26 mouse cellular contexts compared by ENCODE assay signal in the genomic region with DNA sequence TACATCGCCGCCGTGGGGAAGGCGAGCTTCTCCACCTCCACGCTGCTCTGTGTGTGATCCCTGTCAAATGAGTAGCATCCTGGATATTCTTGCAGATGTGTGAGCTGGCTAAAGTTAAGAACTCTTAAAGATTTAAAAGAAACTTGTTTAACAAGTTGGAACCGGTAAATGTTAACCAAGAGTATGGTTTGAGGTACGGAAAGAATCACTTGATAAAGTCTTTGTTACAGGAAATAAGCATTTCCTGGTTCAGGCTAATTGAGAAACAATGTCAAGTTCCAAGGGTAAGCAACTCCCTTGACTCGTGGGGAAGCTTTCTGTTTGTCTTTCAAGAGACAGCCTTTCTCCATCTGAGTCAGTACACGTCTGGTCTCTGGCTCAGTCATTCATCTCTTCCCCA. TPM values are rescaled to one million over a fixed set of nuclear protein-coding genes. Genes with fewer than 3 reads are reported as not detected.
DNase-seq lines count a peak whose midpoint lies in the region; ATAC-seq and TF ChIP-seq lines count a peak whose summit lies in the region.
"Had no signal": no experiment of that assay in that cellular context is flagged by ENCODE, and none has a peak within 500 bp of the region (broad histone marks: within the 10 kb centered on the region; RNA-seq: fewer than 3 reads in every experiment).

Tmprss11g (minus strand) TSS at position 101 of the 400 bp plus-strand sequence.

- no peak for ATAC-seq in embryonic facial prominence, embryonic 14.5 days (ENCODE audit: low read depth)
- ATAC-seq: CD4-positive, CD25-positive, alpha-beta regulatory T cell, adult 4 months; forebrain, embryonic 14.5 days; forebrain, embryonic 16.5 days had no signal

- no peaks in the 10 kb centered on the region for H3K27me3 ChIP-seq in embryonic facial prominence, embryonic 14.5 days (replicated peaks; ENCODE audit: control insufficient read depth, insufficient read depth, low read length)
- H3K27me3 ChIP-seq in embryonic facial prominence, embryonic 10.5 days (replicated peaks; ENCODE audit: low read depth, poor library complexity, severe bottlenecking): no peaks in the 10 kb centered on the region
- no peaks in the 10 kb centered on the region for H3K27me3 ChIP-seq in CH12.LX (replicated peaks)
- H3K27me3 ChIP-seq: embryonic facial prominence, embryonic 13.5 days; forebrain, embryonic 12.5 days had no signal

- H3K9ac ChIP-seq in embryonic facial prominence, embryonic 14.5 days (ENCODE audit: low read depth, low read length): no peak within 1 kb of the TSS
- no peak within 1 kb of the TSS for H3K9ac ChIP-seq in CH12.LX (ENCODE audit: insufficient read depth, low read depth)
- H3K9ac ChIP-seq: embryonic facial prominence, embryonic 13.5 days; forebrain, embryonic 12.5 days had no signal

- peak; percentile 1 for DNase-seq in embryonic facial prominence, embryonic 14.5 days (ENCODE audit: low spot score)
- no peak for DNase-seq in embryonic facial prominence, embryonic 10.5 days (ENCODE audit: low spot score)
- no peak for DNase-seq in CH12.LX (ENCODE audit: extremely low read depth)
- peak; percentile 14 for DNase-seq in R1 (ENCODE audit: low read depth, low spot score)
- DNase-seq in heart, postnatal 36 days: no peak
- DNase-seq in Muller cell, postnatal 12 days (ENCODE audit: inconsistent ontology term): no peak
- DNase-seq: adrenal gland, adult 2 months; adrenal gland, postnatal 10 days; adrenal gland, postnatal 25 days; B cell, adult 2 months; cerebellum, adult 11-12 months; cerebellum, adult 2 months; cerebellum, adult 9-10 months; cerebellum, postnatal 10 days; cerebellum, postnatal 25 days had no signal

- TF ChIP-seq RAD21 in CH12.LX (IDR thresholded peaks at IDR 0.05; ENCODE audit: low read depth, low read length): no peak

- no peak within 1 kb of the TSS for H3K4me3 ChIP-seq in embryonic facial prominence, embryonic 14.5 days (ENCODE audit: low read depth, low read length)
- no peak within 1 kb of the TSS for H3K4me3 ChIP-seq in embryonic facial prominence, embryonic 10.5 days
- H3K4me3 ChIP-seq in CH12.LX (replicated peaks in 1 of 3; ENCODE audit: low read depth in 2 of 3, low read length in 2 of 3, poor library complexity in 1 of 3): no peak within 1 kb of the TSS
- H3K4me3 ChIP-seq: embryonic facial prominence, embryonic 13.5 days; forebrain, embryonic 10.5 days; forebrain, embryonic 12.5 days had no signal

- TF ChIP-seq EP300 in CH12.LX (IDR thresholded peaks at IDR 0.05; ENCODE audit: low read length): no peak

- dilution Hi-C loops in CH12.LX (cut with MboI; ENCODE audit: extremely low pct_ligation_motif_present, extremely low pct_unique_long_range_greater_than_20kb, low sequenced_read_pairs): no loop called here

- TF ChIP-seq CTCF in CH12.LX (conservative IDR thresholded peaks at IDR 0.05 in 1 of 2, IDR thresholded peaks at IDR 0.05 in 1 of 2; ENCODE audit: low read depth in 2 of 2, low read length in 2 of 2): no peak

- intact Hi-C loops in heart, postnatal 36 days (cut with DNase I): no loop called here

- no peaks in the 10 kb centered on the region for H3K4me1 ChIP-seq in embryonic facial prominence, embryonic 14.5 days (ENCODE audit: control insufficient read depth, insufficient read depth, low read length)
- no peaks in the 10 kb centered on the region for H3K4me1 ChIP-seq in embryonic facial prominence, embryonic 10.5 days
- H3K4me1 ChIP-seq in CH12.LX (ENCODE audit: control insufficient read depth in 1 of 2, insufficient read depth in 2 of 2): no peaks in the 10 kb centered on the region
- H3K4me1 ChIP-seq: embryonic facial prominence, embryonic 13.5 days; forebrain, embryonic 10.5 days; forebrain, embryonic 12.5 days had no signal

- H3K4me2 ChIP-seq in embryonic facial prominence, embryonic 14.5 days (ENCODE audit: low read depth, low read length): no peak within 1 kb of the TSS
- peak within 1 kb of the TSS; percentile 29; the same call in 1 of the 2 replicates for H3K4me2 ChIP-seq in CH12.LX (ENCODE audit: insufficient read depth, low read depth, poor library complexity, severe bottlenecking)
- H3K4me2 ChIP-seq: embryonic facial prominence, embryonic 13.5 days; forebrain, embryonic 12.5 days had no signal

- in situ Hi-C loops in CH12.LX (cut with MboI; ENCODE audit: low pct_ligation_motif_present, low pct_unique_long_range_greater_than_20kb, low sequenced_read_pairs): no loop called here

- no peaks in the 10 kb centered on the region for H3K79me2 ChIP-seq in CH12.LX (replicated peaks; ENCODE audit: control insufficient read depth, extremely low read depth, insufficient read depth, poor library complexity, severe bottlenecking)

- no peaks in the 10 kb centered on the region for H3K9me3 ChIP-seq in embryonic facial prominence, embryonic 14.5 days (ENCODE audit: control insufficient read depth, low read length)
- H3K9me3 ChIP-seq in embryonic facial prominence, embryonic 10.5 days: no peaks in the 10 kb centered on the region
- H3K9me3 ChIP-seq in CH12.LX (replicated peaks; ENCODE audit: low read length): no peaks in the 10 kb centered on the region
- H3K9me3 ChIP-seq: embryonic facial prominence, embryonic 13.5 days; forebrain, embryonic 10.5 days; forebrain, embryonic 12.5 days; G1E had no signal

- no peaks in the 10 kb centered on the region for H3K36me3 ChIP-seq in embryonic facial prominence, embryonic 14.5 days (ENCODE audit: control insufficient read depth, insufficient read depth, low read length)
- no peaks in the 10 kb centered on the region for H3K36me3 ChIP-seq in embryonic facial prominence, embryonic 10.5 days (replicated peaks)
- no peaks in the 10 kb centered on the region for H3K36me3 ChIP-seq in CH12.LX (replicated peaks in 1 of 2; ENCODE audit: control insufficient read depth in 1 of 2, insufficient read depth in 1 of 2, low read length in 1 of 2)
- H3K36me3 ChIP-seq: embryonic facial prominence, embryonic 13.5 days; forebrain, embryonic 10.5 days; forebrain, embryonic 12.5 days; G1E had no signal

- no peak for TF ChIP-seq POLR2A in CH12.LX (IDR thresholded peaks at IDR 0.05; ENCODE audit: low read depth, low read length)

- WGBS in embryonic facial prominence, embryonic 14.5 days: 66% methylated on average over 9 of the region's 9 CpGs
- WGBS in embryonic facial prominence, embryonic 10.5 days: 80% methylated on average over 9 of the region's 9 CpGs

- no peak within 1 kb of the TSS for H3K27ac ChIP-seq in embryonic facial prominence, embryonic 14.5 days (replicated peaks; ENCODE audit: low read depth, low read length)
- no peak within 1 kb of the TSS for H3K27ac ChIP-seq in embryonic facial prominence, embryonic 10.5 days (replicated peaks)
- H3K27ac ChIP-seq in CH12.LX (ENCODE audit: insufficient read depth, low read depth): no peak within 1 kb of the TSS
- H3K27ac ChIP-seq: embryonic facial prominence, embryonic 13.5 days; forebrain, embryonic 10.5 days; forebrain, embryonic 12.5 days had no signal

TF ChIP-seq in CH12.LX, 34 proteins besides CTCF, POLR2A, EP300 and RAD21:
- TF ChIP-seq MYC (IDR thresholded peaks at IDR 0.05; ENCODE audit: low read depth, low read length): no peak
- no peak for TF ChIP-seq USF2 (conservative IDR thresholded peaks at IDR 0.05; ENCODE audit: low read depth, low read length)
- TF ChIP-seq E2F4 (IDR thresholded peaks at IDR 0.05; ENCODE audit: insufficient replicate concordance, low read depth, low read length): no peak

RNA-seq across cellular contexts. Expression of gene Tmprss11g, which starts in this region (rescaled TPM):
- 0.57 TPM in 1 of 2 replicates, not detected in the other for polyA plus RNA-seq in embryonic facial prominence, embryonic 14.5 days (2014; fragmentation: Nextera tagmentation; extraction: Ambion mirVana)
- not detected in 2 replicates for polyA plus RNA-seq in embryonic facial prominence, embryonic 10.5 days (2016; fragmentation: Nextera tagmentation; extraction: Ambion mirVana)
- not detected in 2 replicates for total RNA-seq in CH12.LX (2012; rRNA removed)
- not detected in 2 replicates for total RNA-seq in CH12.LX (2014; rRNA removed)
- not detected in 2 replicates for polyA plus RNA-seq in CH12.LX (2012; ENCODE audit: insufficient read length, low read depth)
- total RNA-seq in heart, postnatal 36 days (2021): not detected
- total RNA-seq: adrenal gland, adult 2 months; adrenal gland, postnatal 10 days; adrenal gland, postnatal 25 days; adrenal gland, postnatal 4 days had no signal
- polyA plus RNA-seq: adrenal gland, adult 2 months; brain, embryonic 14.5 days; CD4-positive, CD25-positive, alpha-beta regulatory T cell, adult 4 months; cerebellum, adult 2 months; cortical plate, adult 2 months; forebrain, embryonic 10.5 days; forebrain, embryonic 12.5 days; forebrain, embryonic 14.5 days; forebrain, embryonic 16.5 days; frontal cortex, adult 2 months; G1E had no signal

Comparison
In these comparisons a context has a peak if more than half of its experiments do, and no peak if none do; other contexts are left out.
1. Peak in DNase-seq in embryonic facial prominence, embryonic 14.5 days; RNA of the gene not detected or under 1 TPM.